Mouse (Mus musculus) hindbrain, embryonic 14.5 days (tissue): ENCODE measurements around the gene Hmgn1. TPM values are rescaled to one million over a fixed set of nuclear protein-coding genes. Genes with fewer than 3 reads are reported as not detected.
"Not testable (repeated sequence)": the region's sequence is repeated elsewhere in the genome, so short reads cannot be mapped to it uniquely, and the experiment has no call there.

Experiments
- ATAC-seq: fragments of 200-750 bp; cut with Nextera tagmentation; 2 replicates; pipeline ENCODE4 v1.8.0; 2017; ENCODE audit warnings: moderate number of reproducible peaks, mild to moderate bottlenecking, moderate TSS enrichment, moderate library complexity; ENCODE audit not compliant: low FRiP score
- DNase-seq: peaks from one replicate; pipeline ENCODE4 v3.0.0-alpha.2; 2015; ENCODE audit warnings: low spot score
- H3K27ac ChIP-seq: fragments of 300-500 bp; sonication (generic); 2 replicates; pipeline ENCODE4 v1.5.1; 2014; ENCODE audit warnings: mild to moderate bottlenecking, moderate library complexity
- H3K27me3 ChIP-seq: fragments of 300-500 bp; sonication (generic); 2 replicates; pipeline ENCODE4 v1.6.1; 2014; ENCODE audit warnings: mild to moderate bottlenecking, low read length, mixed read lengths; ENCODE audit not compliant: control insufficient read depth, insufficient read depth
- H3K36me3 ChIP-seq: fragments of 300-500 bp; sonication (generic); replicated peaks from 2 replicates; pipeline ENCODE4 v1.6.1; 2014; ENCODE audit not compliant: control insufficient read depth, insufficient read depth
- H3K4me1 ChIP-seq: fragments of 300-500 bp; sonication (generic); replicated peaks from 2 replicates; pipeline ENCODE4 v1.6.1; 2014; ENCODE audit warnings: antibody characterized with exemption, low read length, mixed read lengths; ENCODE audit not compliant: control insufficient read depth, insufficient read depth
- H3K4me2 ChIP-seq: fragments of 300-500 bp; sonication (generic); replicated peaks from 2 replicates; pipeline ENCODE4 v1.6.1; 2014; ENCODE audit warnings: mild to moderate bottlenecking, moderate library complexity
- H3K4me3 ChIP-seq: fragments of 300-500 bp; sonication (generic); replicated peaks from 2 replicates; pipeline ENCODE4 v1.5.1; 2014; ENCODE audit warnings: mild to moderate bottlenecking, low read length
- H3K9ac ChIP-seq: fragments of 300-500 bp; sonication (generic); 2 replicates; pipeline ENCODE4 v1.6.1; 2014
- H3K9me3 ChIP-seq: fragments of 300-500 bp; sonication (generic); 2 replicates; pipeline ENCODE4 v1.6.1; 2016; ENCODE audit warnings: low read length; ENCODE audit not compliant: control insufficient read depth
- WGBS: fragments of 180-500 bp; shearing (Covaris S2); extraction: QIAGEN DNeasy Blood & Tissue Kit; methylation state at CpG from one replicate; pipeline ENCODE4 v1.1.7; 2014; 5-methylcytosine and 5-hydroxymethylcytosine counted together
- polyA plus RNA-seq: library from polyadenylated mRNA; unstranded; fragments of >200 nt; fragmentation: Nextera tagmentation; extraction: Ambion mirVana; gene quantifications from 2 replicates; pipeline ENCODE4 v1.2.1, GENCODE M21; 2014

Hmgn1 gene
- polyA plus RNA-seq, 1 experiment from 2014 or later = 292 TPM

GRCm38 (mm10) chr16:96145110-96145800 lies 17.7 kb upstream of the Hmgn1 start, which contains the start of gene Wrb:
Gene Wrb (plus strand): TSS chr16:96145407.
- Histone ChIP-seq H3K36me3 (no peaks in the 10 kb centered on the region), H3K27me3 (no peaks in the 10 kb centered on the region), H3K4me3 (peak within 1 kb of the TSS; percentile 86), H3K27ac (peak within 1 kb of the TSS; percentile 67), H3K4me2 (peak within 1 kb of the TSS; percentile 76), H3K9me3 (no peaks in the 10 kb centered on the region), H3K9ac (peak within 1 kb of the TSS; percentile 79), H3K4me1 (peaks cover 10% of the 10 kb centered on the region)
- WGBS = under 1% methylated on average over 63 of the region's 68 CpGs
- ATAC-seq (peak; percentile 94), DNase-seq (peak; percentile 100)

- 29% methylated on average over 6 of the region's 6 CpGs for WGBS
- Histone ChIP-seq H3K4me2 (0 out of 2 replicates have a peak overlapping the region, but pooled peaks have one; percentile 26), H3K4me3 (peak overlapping the region; percentile 86)
- not testable (repeated sequence) for DNase-seq, H3K27ac ChIP-seq, H3K9ac ChIP-seq, H3K4me1 ChIP-seq, ATAC-seq, H3K27me3 ChIP-seq, H3K36me3 ChIP-seq, H3K9me3 ChIP-seq
Measured at GRCm38 (mm10) chr16:96144748-96145109, 17.2 kb upstream of the Hmgn1 start.

GRCm38 (mm10) chr16:96128466-96128865 lies 937 bp upstream of the Hmgn1 start:
- H3K27ac ChIP-seq = peak overlapping the region; percentile 99
- H3K4me3 ChIP-seq = peak overlapping the region; percentile 99
- H3K4me1 ChIP-seq = peaks cover 22% of the 10 kb centered on the region
- DNase-seq = peak; percentile 51
- H3K36me3 ChIP-seq = peaks cover 27% of the 10 kb centered on the region
- WGBS = 2% methylated on average over 9 of the region's 9 CpGs
- no peaks in the 10 kb centered on the region for H3K27me3 ChIP-seq
- H3K9me3 ChIP-seq = no peaks in the 10 kb centered on the region
- H3K9ac ChIP-seq = peak overlapping the region; percentile 84
- H3K4me2 ChIP-seq = peak overlapping the region; percentile 62
- no peak for ATAC-seq

- ATAC-seq (peak; percentile 73), DNase-seq (no peak)
- Histone ChIP-seq H3K36me3 (peaks cover 39% of the 10 kb centered on the region), H3K9ac (peak overlapping the region; percentile 98), H3K4me3 (peak overlapping the region; percentile 99), H3K4me2 (peak overlapping the region; percentile 85), H3K27ac (peak overlapping the region; percentile 99), H3K9me3 (no peaks in the 10 kb centered on the region), H3K4me1 (peaks cover 22% of the 10 kb centered on the region), H3K27me3 (no peaks in the 10 kb centered on the region)
- under 1% methylated on average over 33 of the region's 52 CpGs for WGBS
Measured at GRCm38 (mm10) chr16:96127288-96127656, 257 bp downstream of the Hmgn1 start.

GRCm38 (mm10) chr16:96126684-96127171 lies 801 bp downstream of the Hmgn1 start:
- DNase-seq (peak; percentile 28), ATAC-seq (no peak)
- peak overlapping the region; percentile 85 for H3K4me2 ChIP-seq
- H3K4me3 ChIP-seq = peak overlapping the region; percentile 99
- H3K27ac ChIP-seq = peak overlapping the region; percentile 99
- peaks cover 22% of the 10 kb centered on the region for H3K4me1 ChIP-seq
- 7% methylated on average over 19 of the region's 19 CpGs for WGBS
- no peaks in the 10 kb centered on the region for H3K27me3 ChIP-seq
- peaks cover 44% of the 10 kb centered on the region for H3K36me3 ChIP-seq
- peak overlapping the region; percentile 98 for H3K9ac ChIP-seq
- H3K9me3 ChIP-seq = no peaks in the 10 kb centered on the region

GRCm38 (mm10) chr16:96120022-96120623 lies 7.4 kb downstream of the Hmgn1 start:
- WGBS = 80% methylated on average over 4 of the region's 4 CpGs

GRCm38 (mm10) chr16:96114729-96115128 lies 12.8 kb downstream of the Hmgn1 start:
- ATAC-seq (no peak), DNase-seq (no peak)
- Histone ChIP-seq H3K27me3 (no peaks in the 10 kb centered on the region), H3K4me1 (no peaks in the 10 kb centered on the region), H3K27ac (no peak overlapping the region), H3K36me3 (peaks cover 6% of the 10 kb centered on the region), H3K4me3 (no peak overlapping the region), H3K4me2 (no peak overlapping the region), H3K9ac (no peak overlapping the region), H3K9me3 (no peaks in the 10 kb centered on the region)
- WGBS = 49% methylated on average over 4 of the region's 4 CpGs

More at GRCm38 (mm10) chr16:96120022-96120623, 7.4 kb downstream of the Hmgn1 start:
- Histone ChIP-seq H3K27ac (no peak overlapping the region), H3K36me3 (peaks cover 56% of the 10 kb centered on the region), H3K4me3 (no peak overlapping the region), H3K4me2 (no peak overlapping the region), H3K4me1 (peaks cover under 1% of the 10 kb centered on the region; the same call in 1 of the 2 replicates), H3K9me3 (no peaks in the 10 kb centered on the region), H3K27me3 (no peaks in the 10 kb centered on the region), H3K9ac (no peak overlapping the region)
- DNase-seq (no peak), ATAC-seq (no peak)

GRCm38 (mm10) chr16:96112769-96113168 lies 14.8 kb downstream of the Hmgn1 start:
- ATAC-seq = no peak
- DNase-seq = no peak
- Histone ChIP-seq H3K36me3 (no peaks in the 10 kb centered on the region), H3K9ac (no peak overlapping the region), H3K4me2 (no peak overlapping the region), H3K27me3 (no peaks in the 10 kb centered on the region), H3K27ac (no peak overlapping the region), H3K4me3 (no peak overlapping the region), H3K4me1 (no peaks in the 10 kb centered on the region), H3K9me3 (no peaks in the 10 kb centered on the region)
- 43% methylated on average over 2 of the region's 2 CpGs for WGBS

GRCm38 (mm10) chr16:96110655-96111345 lies 16.7 kb downstream of the Hmgn1 start:
- no peak for DNase-seq
- H3K9me3 ChIP-seq = no peaks in the 10 kb centered on the region
- H3K4me2 ChIP-seq = no peak overlapping the region
- no peak for ATAC-seq
- no peaks in the 10 kb centered on the region for H3K4me1 ChIP-seq
- no peaks in the 10 kb centered on the region for H3K27me3 ChIP-seq
- 91% methylated on average over 5 of the region's 5 CpGs for WGBS
- H3K36me3 ChIP-seq = no peaks in the 10 kb centered on the region
- no peak overlapping the region for H3K27ac ChIP-seq
- no peak overlapping the region for H3K4me3 ChIP-seq
- no peak overlapping the region for H3K9ac ChIP-seq
